Mouse (Mus musculus) right cerebral cortex, postnatal 14 days (tissue): ENCODE measurements around the gene Psmb6.
"Not testable (repeated sequence)": the region's sequence is repeated elsewhere in the genome, so short reads cannot be mapped to it uniquely, and the experiment has no call there.

ENCODE experiments used
- DNase-seq: peaks from one replicate; pipeline ENCODE4 v3.0.0; 2022

Psmb6 gene

DNA sequence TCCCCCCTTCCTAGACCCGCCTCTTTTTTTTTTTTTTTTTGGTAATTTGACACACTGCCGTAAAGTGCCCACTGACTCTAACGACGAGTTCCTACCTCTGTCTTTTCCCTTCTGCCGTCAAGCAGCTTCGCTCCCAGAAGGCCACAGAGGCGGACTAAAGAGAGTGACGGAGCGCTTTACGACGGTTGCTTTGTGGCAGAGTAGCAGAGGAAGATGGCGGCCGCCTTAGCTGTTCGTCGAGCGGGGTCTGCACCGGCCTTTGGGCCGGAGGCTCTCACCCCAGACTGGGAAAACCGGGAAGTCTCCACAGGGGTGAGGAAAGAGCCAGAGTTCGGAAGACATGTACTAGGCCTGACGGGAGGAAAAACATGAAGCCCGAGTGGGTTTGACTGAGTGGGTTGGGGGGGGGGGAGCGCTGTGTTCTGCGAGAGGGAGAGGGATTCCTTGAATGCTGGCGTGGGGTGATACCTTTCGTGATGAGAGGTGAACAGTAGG, at the start of gene Psmb6:
Psmb6 (plus strand) TSS at position 184 of the 495 bp plus-strand sequence.
- DNase-seq: peak; percentile 87

DNA sequence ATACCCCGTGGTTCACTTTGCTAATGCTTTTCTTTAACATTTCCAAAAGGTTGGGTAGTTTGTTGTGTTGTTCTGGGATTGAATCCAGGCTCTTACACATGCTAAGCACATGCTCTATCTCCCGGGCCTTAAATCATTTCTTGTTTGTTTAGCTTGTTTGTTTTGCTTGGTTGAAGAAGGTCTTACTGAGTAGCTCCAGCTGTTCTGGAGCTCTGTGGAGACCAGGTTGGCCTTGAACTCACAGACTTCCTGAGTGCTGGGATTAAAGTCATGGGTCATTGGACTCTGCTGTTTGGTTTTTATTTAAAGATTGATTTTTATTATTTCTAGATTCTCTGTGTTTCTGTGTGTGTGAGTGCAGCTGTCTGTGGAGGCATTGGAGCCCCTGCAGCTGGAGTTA, 39.7 kb upstream of the Psmb6 start:
- DNase-seq: no peak

DNA sequence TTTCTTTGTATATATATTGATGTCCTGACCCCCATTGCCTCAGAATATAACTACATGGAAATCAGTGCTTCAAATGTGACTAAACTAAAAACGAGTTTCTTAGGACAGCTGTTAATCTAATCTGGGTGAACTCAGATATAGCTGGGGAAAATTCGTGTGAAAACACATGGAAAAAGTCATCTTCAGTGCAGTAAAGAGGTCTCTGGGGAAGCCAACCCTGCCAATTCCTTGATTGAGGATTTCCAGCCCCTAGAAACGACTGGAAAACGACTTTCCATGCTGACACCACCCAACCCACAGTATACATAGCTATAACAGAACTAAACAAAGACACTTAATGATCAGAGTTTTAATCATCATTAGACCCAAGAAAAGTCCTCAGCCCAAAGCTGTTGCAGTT, 37.4 kb upstream of the Psmb6 start:
- no peak for DNase-seq

DNA sequence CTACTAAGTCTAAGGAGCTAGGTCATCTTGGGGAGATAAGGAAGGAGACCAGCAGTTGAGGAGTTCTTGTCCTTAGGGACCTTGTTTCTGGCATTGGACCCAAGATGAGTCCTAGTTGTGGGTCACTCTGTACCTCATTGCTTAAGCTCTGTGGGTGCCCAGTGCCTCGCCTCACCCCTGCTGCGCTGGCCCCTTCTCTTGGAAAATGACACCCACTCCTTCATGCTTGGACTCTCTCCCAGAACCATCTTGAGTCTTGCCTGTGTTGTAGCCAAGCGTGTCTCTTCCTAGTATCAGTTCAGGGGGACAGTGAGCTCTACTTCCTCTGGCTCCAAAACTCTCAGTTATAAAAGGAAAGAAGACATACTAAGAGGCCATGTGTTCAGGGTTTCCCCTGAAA, 36.0 kb upstream of the Psmb6 start:
- DNase-seq: no peak

DNA sequence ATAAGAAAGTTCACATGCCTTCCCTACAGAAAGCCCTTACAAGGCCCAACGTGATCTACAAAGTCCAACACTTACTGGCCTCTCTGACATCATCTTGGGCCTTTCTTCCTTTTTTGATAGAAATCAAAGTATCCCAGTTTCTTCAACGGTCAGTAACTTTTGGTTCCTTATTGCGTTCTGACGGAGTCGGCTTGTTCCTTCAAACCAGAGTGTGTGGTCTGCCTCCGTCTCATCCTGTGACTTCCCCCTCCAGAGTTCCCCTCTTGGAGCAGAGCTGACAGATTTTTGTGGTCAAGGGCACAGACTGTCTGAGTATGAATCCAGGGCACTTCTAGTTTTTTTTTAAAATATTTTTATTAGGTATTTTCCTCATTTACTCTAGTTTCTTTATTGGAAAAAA, 35.5 kb upstream of the Psmb6 start:
- no peak for DNase-seq

DNA sequence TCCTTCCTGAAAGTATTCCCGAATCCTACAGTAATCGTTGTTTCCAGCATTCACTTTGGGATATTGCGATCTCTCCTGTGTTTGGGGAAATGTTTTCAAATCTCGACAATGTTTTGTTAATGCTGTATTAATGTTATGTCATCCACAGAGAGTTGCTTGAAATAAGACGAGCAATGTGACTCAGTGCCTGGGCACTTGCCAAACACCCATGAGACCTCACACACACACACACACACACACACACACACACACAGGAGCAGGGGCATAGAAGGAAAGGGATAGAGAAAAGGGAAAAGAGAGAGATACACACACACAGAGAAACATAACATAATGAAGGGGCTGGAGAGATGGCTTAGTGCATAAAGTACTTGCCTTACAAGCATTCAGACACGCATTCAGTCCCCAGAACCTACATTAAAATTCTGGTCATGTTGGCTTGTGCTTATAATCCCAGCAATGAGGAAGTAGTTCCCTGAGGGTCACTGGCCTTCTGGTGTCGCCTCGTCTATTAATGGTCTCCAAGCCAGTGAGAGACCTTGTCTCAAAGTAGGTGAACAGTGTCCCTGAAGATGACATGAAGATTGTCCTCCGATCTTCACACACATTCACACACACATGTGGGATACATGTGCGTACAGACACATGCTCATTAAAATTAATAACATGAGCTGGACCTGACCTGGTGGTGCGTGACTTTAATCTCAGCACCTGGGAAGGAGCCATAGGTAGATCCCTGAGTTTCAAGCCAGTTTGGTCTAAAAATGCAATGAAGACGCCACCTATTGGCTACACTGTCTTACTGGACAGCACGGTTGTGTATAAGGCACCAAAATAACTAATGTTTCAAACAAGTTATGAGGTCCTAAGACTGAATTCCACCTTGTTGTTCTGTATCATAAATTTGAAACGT, 25.3 kb upstream of the Psmb6 start:
- DNase-seq: no peak

DNA sequence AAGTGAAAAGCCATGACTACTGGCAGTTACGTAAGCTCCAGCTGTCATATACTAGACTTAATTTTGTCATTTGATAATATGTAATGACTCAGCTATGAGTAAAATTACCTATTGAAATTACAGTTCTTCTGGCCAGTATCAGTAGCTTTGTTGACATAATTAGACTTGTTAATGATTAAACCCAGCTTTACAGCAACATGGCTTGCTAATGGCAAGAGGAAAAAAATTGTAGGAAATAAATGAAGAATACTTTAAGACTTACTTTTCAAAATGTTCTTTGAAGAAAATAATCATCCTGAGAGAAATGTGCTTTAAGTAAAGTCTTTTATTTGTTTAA, 24.7 kb upstream of the Psmb6 start:
- DNase-seq: no peak

DNA sequence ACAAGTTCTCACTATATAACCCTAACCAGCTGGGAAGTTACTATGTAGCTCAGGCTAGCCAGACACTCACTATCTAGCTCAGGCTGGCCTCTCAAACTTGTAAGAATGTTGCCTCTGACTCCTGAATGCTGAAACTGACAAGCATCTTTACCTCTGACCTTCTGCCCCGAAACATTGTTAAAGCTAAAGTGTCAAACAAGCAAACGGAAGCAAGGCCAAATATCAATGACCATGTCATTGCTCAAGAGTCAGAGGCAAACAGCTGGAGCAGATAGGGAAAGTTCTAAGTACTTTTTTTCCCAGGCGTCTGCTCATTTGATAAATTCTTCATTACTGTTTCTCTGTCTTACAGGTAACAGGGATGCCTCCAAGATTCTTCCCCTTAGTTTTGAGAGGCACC, 23.1 kb upstream of the Psmb6 start:
- no peak for DNase-seq

DNA sequence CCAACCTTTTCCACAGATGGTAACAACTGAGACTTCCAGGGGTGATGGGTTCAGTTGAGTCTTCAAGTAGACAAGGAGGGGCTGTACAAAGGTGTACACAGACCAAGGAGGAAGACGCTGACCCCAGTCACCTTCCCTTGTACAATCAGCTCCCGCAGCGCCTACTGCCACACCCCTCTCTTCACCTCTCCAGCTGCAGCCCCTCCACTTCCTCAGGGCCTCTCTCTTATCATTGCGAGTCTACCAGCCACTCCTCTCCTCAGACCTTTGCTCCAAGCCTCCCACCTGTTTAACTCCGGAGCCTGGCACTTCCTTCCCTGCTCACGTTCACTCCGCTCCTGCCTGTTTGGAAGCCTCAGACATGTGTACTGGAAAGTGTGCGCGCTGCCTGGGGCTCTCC, 20.2 kb upstream of the Psmb6 start, which contains the start of gene Tm4sf5:
Tm4sf5 (plus strand) TSS at position 275 of the 400 bp plus-strand sequence.
- no peak for DNase-seq

DNA sequence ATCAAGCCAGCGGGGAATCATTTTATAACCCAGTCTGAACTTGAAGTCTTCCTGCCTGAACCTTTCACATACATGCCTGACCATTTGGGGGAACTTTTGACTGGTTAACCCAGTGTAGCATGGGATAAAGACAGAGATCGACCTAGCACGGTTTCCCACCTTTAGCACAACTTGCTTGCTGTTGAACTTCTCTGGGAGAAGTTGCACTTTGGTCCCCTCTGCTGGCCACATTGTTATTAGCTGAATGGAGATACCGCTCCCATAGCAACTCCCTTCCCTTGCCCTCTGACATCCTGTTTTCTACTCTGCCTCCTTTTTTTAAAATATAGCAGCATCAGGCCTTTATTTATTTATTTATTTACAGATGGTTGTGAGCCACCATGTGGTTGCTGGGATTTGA, 18.8 kb upstream of the Psmb6 start:
- peak; percentile 58 for DNase-seq

DNA sequence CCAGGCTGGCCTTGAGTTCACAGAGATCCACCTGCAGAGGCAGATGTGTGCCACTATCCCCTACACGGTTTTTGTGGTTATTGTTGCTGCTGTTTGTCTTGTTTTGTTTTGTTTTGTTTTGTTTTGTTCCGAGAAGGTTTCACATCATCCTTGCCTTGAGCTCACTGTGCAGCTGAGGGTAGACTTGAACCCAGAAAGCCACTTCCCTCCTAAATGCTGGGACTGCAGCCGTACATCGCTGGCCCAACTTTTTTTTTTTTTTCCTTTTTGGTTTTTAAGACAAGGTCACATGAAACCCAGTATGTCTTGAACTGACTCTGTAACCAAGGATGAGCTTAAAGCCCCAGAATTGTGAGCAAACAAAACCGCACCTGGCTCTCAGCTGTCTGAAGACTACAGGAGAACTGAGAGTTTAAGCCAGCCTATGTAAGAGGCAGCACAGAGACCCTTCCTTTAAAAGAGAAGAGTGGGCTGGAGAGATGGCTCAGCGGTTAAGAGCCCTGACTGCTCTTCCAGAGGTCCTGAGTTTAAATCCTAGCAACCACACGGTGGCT, 18.1 kb upstream of the Psmb6 start:
- no peak for DNase-seq

DNA sequence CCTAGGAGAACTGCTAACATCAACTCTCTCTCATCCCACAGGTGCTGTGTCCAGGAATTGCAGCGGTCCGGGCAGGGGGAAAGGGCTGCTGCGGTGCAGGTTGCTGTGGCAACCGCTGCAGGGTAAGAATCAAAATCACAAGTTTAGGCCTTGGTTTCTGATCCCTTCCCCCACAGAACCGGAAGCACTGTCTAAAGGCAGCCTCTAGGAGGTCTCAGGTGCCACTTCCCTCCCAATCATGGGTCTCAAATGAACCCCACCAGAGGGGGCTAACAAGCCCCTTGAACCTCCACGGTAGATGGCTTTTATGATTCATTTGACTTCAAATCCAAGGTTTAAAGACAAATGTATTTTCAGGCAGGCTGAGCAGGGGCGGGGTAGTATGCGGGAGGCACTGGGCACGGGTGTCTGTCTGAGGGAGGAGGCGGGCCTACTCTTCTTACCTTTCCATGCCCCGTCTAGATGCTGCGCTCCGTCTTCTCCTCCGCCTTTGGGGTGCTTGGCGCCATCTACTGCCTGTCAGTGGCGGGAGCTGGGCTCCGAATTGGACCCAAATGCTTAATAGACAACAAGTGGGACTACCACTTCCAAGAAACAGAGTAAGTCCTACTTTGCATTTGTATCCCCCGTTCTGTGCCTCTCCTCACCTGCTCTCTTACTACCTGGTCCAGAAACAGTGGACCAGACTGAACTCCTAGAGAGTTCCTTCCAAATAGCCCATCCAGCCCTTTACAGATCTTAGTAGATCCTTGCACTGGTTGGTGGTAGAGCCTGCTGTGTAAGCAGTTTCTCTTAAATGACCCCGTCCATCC, 15.2 kb upstream of the Psmb6 start:
- DNase-seq: peak; percentile 52

DNA sequence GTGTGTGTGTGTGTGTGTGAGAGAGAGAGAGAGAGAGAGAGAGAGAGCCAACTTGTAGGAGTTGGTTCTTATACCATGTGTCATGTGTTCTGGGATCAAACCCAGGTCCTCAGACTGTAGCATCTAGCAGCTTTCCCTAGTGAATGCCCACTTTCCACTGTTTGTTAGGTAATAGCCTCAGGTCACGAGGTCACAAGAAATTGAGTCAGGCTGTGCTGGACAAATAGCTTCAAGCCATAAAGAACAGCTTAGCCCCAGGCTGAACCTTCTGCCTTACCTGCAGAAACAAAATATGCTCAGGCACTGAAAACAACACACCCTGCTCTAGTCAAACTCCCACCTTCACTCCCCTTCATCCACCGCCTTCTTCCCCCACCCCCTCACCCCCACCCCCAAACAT, 13.9 kb upstream of the Psmb6 start:
- DNase-seq: no peak

DNA sequence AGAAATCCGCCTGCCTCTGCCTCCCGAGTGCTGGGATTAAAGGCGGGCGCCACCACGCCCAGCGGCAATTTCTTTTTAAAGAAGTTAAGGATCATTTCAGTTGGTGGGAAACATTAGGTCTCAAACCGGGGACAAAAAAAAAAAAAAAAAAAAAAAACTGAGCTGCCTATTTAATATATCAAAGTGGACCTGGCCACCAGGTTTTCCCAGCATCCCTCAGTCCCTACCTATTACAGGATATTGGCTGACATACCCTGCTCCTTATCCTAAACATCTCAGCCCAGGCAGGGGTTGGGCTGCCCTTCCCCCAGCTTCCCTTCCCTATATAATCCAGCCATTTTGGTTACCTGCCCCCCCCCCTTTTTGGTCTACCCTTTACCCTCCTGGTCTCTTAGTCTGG, 13.3 kb upstream of the Psmb6 start:
- DNase-seq: no peak

DNA sequence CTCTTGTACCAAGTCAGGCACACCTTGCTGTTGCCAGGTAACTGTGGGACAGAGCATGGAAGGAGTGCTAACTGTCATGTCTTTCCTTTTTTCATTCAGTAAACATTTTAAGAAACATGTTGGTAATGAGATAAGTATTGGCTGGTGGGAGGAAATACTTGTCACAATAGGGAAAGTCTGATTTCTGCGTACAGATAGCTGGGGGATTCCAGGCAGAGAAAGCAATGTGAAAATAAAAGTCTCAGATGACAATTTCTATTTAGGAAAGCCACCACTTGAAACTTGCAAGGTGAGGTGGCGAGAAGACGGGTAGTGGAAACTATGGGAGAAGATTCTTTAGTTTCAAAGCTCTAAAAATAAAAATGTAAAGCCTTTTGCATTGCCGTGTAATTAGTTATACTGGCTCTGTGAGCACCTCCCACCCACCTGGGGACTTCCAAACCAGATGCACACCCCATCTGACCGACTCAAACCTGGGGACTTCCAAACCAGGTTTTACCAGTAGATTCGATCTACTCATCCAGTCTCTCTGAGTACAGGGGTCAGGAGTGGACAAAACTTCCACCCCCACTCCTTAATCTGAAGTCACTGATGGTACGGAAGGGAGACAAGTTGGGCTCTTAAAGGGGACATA, 12.3 kb upstream of the Psmb6 start:
- no peak for DNase-seq

DNA sequence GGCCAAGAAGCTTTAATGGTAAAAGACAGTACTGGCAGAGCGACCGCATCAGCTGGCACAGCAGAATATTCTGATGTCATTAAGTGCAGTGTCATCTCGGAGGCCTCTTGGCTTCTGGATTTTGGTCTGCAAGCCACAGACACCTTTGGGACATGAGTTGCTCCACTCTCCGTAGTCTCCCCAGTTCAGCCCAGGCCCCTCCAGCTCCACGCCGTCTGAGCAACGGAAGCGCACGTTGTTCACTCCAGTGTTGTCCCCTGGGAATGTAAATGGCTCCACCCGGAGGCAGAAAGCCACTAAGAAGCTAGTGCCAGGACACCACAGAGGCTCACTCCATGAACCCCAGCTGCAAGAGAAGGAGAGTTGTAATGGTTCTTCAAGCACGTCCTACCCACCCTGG, 11.6 kb upstream of the Psmb6 start:
- DNase-seq: no peak

DNA sequence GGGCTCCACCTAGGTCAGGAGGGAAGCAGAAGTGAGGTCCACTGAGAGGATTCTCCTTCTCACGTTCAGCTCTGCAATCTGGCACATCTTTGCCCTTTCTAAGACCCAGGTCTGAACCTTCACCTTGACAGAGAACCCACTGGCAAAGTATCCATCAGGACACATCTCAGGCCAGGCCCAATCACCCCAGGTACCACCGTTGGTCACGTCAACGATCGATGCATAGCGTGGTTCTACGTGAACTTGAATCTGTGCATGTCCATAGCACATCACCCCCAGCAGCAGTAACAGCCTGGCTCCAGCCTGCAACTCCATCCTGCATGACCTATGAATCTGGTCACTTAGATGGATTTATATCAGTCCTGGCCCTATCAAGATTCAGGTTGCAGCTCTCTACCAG, 10.9 kb upstream of the Psmb6 start, which contains the start of gene Vmo1:
Vmo1 (minus strand) TSS at position 329 of the 400 bp plus-strand sequence.
- no peak for DNase-seq

DNA sequence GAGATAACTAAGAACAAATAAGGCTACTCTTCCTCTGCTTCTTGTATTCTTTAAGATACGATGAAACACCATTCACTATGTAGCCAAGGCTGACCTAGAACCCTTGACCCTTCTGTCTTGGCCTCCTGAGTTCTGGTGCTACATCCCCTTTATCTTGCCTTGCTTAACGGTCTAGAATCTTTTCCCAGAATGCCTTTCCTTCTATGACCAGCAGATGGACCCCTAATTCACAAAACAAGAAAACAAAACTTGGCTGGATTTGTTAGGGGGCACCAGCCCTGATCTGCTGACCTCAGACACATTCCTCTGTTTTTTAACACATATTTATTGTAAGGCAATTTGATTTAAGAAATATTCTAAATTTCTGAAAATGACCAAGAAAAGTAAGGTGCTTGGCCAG, 8.8 kb upstream of the Psmb6 start:
- no peak for DNase-seq

DNA sequence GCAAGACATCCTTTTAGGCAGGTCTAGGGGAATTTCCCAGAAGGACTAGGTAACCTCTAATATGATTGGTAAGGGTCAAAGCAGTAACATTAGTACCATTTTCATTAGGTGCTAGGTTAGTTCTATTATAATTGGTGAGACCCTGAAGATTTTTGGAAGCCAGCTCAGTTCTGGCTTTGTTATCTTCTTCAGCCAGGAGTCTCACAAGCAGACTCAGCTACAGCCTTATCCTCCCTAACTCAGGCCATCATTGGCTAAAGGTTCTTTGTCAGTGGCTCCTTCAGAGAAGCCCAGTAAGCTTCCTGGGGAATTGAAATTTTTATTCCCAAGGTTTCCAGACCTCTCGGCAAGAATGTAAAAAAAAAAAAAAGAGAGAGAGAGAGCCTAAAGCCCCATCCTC, 6.7 kb upstream of the Psmb6 start:
- no peak for DNase-seq

DNA sequence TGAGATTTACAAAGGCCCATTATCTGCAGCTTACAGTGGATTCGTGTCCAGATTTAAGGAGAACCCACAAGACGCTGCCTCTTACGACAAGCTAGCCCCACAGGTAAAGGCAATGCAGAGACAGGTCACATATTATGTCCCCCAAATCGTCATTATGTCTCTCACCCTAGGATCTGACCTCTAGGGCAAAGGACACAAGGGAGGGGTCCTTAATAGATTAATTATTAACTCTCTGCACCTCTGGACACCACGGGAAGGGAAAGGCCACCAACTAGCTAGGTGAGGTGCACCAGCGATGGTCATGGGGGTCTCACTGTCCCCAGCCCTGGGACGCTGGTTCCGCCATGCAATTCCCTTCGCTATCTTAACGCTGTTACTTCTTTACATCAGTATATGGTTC, 6.2 kb upstream of the Psmb6 start, which contains the start of gene Gltpd2:
Gltpd2 (plus strand) TSS at position 274 of the 400 bp plus-strand sequence.
- DNase-seq: no peak

DNA sequence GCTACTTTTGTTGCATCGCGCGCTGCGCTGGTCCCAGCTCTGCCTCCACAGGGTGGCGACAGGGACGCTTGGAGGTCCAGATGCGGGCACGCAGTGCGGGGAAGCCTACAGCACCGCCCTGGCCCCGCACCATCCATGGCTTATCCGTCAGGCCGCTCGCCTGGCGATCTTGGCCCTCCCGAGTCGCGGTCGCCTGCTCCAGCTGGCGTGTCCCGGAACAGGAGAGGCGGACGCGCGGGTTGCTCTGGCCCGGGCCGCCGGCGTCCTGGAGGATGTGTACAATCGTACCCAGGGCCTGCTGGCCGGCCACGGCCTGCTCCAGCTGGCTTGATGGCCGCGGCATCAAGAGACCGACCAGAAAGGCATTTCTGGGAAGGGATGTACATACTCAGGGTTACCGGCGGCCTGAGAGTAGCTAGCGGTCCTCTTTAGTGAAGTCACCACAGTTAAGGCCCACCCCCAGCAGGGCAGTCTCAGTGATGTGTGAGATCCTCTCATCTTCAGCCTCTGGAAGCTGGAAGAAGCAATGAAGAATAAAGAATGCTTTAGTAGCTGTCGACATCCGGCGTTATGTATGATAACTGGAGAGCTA, 4.9 kb upstream of the Psmb6 start:
- peak; percentile 42 for DNase-seq

DNA sequence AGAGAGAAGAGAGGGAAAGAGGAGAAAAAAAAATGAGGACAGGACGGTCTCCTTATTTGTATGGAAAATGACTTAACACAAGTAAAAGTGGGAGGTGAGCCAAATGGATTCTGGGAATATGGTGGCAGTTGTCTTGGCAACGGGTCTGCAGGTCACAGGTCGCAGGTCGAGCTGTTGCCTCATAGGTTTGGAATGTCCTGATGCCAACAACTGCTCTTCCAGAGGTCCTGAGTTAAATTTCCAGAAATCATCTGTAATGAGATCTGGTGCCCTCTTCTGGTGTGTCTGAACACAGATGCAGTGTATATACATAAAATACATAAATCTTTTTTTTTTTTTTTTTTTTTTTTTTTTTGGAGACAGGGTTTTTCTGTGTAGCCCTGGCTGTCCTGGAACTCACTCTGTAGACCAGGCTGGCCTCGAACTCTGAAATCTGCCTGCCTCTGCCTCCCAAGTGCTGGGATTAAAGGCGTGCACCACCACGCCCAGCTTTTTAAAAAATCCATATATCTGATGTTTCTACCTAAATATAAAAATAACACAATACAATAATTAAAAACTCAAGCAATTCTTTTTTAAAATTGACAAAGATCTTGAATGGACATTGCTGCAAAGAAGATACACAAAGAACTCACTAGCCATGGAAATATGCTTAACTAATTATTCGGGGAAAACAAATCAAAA, 1.7 kb upstream of the Psmb6 start:
- DNase-seq: not testable (repeated sequence)
